Mouse (Mus musculus) liver, postnatal 0 days (tissue): ENCODE measurements around the gene Tph1.

ENCODE experiments used
- CTCF ChIP-seq: sonication (generic); IDR thresholded peaks from 2 replicates; pipeline ENCODE4 v1.5.1; 2016; ENCODE audit warnings: antibody characterized with exemption, low read depth
- EP300 ChIP-seq: IDR thresholded peaks from 2 replicates; pipeline ENCODE4 v1.6.1; 2016; ENCODE audit warnings: antibody characterized with exemption, low read depth, mild to moderate bottlenecking

- TF ChIP-seq CTCF (no peak), EP300 (no peak)
These were observed 32.3 kb downstream of the Tph1 start for GRCm38 (mm10) chr7:46640062-46640461.
